Mouse (Mus musculus): ENCODE measurements around the gene Anxa4. TPM values are rescaled to one million over a fixed set of nuclear protein-coding genes. Genes with fewer than 3 reads are reported as not detected.

The Anxa4 gene
- total RNA-seq, 4 experiments from 2014 or later: 29.2 to 41.0 (median 37.3) TPM

- no peak for DNase-seq (ENCODE audit: low spot score)
These were observed 40.4 kb downstream of the Anxa4 start for GRCm38 (mm10) chr6:86752843-86753485.

DNA sequence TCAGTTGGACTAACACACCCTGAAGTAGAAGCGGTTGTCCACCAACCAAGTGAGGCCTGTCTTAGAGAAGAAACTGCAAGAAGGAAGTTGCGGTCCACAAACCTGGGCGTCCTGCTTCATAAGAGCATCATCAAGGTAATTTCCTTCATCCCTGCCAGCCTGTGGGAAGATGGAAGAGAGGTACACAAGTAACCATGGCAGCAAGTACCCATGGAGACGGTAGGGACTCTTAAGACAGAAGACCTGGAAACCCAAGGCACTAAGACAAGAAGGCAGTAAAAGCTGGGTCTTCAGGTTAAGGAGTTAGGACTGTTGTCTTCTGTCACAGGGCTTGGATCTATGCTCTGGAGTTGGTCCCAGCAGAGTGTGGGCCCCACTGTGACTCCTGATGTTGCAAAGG is 42.4 kb downstream of the Anxa4 start:
- no peak for DNase-seq (ENCODE audit: low spot score)

DNA sequence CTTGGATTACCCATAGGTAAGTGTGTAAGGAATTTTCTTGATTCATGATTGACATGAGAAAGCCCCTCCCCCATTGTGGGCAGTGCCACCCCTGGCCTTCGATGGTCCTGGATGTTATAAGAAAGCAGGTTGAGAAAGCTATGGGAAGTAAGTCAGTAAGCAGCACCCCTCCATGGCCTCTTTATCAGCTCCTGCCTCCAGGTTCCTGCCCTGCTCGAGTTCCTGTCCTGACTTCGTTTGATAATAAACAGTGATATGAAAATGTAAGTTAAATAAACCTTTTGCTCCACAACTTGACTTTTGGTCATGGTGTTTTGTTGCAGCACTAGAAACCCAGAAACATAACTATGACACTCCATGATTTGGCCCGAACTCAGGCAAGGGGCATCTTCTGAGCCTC is 43.6 kb downstream of the Anxa4 start:
- no peak for DNase-seq (ENCODE audit: low spot score)

DNA sequence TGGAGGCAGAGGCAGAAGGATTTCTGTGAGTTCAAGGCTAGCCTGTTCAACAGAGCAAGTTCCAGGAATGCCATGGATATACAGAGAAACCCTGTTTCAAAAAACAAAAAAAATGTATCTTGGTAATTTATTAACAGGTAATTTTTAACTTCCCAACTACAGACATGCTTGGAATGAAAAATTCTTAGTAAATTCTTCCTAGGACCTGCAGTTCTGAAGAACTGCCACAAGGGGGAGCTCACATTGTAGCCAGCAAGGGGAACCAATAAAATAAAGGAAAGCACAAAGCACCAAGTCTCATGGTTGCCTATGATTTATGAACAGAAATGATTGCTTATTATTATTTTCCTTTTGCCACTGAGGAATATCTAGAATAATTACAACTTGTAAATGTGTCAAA is 46.2 kb downstream of the Anxa4 start:
- peak; percentile 36 for DNase-seq (ENCODE audit: low spot score)

DNA sequence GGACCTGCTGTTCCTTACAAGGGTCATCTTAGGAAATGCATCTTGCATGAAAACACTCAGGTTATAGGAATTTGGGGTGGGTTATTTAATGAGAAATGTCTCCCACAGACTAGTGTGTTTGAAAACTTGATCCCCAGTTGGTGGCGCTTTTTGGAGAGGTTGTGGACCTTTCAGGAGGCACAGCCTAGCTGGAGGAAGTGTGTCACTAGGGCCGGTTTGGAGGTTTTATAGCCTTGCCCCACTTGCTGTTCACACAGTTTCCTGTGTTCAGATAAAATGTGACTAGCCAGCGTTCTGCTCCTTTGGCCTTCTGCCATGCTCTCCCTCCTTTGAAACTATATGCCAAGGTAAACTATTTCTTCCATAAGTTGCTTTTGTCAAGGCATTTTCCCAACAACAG is 52.7 kb downstream of the Anxa4 start:
- DNase-seq (ENCODE audit: low spot score): no peak

DNA sequence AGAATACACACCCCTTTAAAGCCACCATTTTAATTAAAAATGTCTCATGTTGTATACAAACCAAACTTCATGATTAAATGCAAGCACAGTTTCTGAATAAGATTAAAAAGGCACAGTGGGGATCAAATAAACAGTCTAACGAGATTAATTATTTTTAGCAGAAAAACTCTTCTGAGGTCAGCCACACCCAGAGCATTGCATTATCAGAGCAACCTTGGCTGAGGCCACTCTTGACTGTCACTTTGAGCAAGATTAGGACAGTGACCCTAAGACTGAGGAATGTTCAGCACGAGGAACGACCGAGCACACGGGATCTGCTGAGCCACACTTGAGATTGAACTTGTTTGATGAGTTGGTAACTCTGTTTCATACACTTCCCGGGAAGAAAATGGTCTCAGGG is 56.6 kb downstream of the Anxa4 start:
- no peak for DNase-seq (ENCODE audit: low spot score)

DNA sequence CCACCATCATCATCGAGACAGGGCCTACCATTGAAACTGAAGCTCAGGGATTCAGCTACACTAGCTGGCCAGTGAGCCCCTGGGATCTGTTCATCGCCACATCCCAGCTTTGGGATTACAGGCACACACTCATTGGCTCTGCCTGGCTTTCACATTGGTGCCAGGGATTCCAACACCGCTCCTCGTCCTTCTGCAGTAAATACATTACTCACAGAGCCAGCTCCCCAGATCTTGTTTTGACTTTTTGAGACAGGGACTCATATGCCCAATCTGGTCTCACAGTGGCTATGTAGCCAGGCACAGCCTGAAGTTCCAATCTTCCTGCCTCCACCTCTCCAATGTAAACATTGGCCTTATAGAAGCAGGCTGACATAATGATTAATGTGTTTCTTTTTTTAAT is 57.1 kb downstream of the Anxa4 start:
- DNase-seq (ENCODE audit: low spot score): no peak

DNA sequence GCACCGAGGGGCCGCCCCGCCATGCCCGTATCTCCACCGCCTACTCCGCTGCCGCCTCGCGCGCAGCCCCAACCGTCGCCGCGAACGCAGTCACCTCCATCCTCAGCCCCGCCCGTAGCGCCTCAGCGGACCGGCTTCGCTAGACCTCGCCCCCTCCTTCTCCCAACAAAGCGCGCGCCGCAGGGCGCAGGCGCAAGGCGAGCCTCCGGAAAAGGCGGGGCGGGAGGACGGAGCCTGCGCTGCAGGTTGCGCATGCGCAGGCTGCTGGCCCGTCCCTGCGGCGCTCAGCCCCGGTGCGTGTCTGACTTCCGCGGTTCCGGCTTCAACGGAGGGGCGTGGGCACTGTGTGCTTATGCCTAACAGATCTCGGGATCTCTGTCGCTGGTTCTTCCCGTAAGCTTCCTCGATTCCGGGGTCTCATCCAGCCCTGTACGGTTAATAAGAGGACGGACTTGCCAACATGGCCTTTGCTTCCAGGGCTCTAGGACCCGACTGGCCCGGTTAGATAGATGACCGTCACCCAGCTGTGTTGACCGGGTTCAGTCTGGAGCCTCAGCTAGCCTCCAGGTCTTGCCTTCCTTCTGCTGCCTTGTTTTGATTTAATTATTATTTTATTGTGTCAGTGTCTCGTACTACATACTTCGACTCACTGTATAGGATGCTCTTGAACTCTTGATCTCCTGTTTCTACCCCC is 60.1 kb downstream of the Anxa4 start, which contains the start of gene Gmcl1:
Gmcl1 (minus strand) TSS at position 201 of the 694 bp plus-strand sequence.
- DNase-seq (ENCODE audit: low spot score): peak; percentile 90

DNA sequence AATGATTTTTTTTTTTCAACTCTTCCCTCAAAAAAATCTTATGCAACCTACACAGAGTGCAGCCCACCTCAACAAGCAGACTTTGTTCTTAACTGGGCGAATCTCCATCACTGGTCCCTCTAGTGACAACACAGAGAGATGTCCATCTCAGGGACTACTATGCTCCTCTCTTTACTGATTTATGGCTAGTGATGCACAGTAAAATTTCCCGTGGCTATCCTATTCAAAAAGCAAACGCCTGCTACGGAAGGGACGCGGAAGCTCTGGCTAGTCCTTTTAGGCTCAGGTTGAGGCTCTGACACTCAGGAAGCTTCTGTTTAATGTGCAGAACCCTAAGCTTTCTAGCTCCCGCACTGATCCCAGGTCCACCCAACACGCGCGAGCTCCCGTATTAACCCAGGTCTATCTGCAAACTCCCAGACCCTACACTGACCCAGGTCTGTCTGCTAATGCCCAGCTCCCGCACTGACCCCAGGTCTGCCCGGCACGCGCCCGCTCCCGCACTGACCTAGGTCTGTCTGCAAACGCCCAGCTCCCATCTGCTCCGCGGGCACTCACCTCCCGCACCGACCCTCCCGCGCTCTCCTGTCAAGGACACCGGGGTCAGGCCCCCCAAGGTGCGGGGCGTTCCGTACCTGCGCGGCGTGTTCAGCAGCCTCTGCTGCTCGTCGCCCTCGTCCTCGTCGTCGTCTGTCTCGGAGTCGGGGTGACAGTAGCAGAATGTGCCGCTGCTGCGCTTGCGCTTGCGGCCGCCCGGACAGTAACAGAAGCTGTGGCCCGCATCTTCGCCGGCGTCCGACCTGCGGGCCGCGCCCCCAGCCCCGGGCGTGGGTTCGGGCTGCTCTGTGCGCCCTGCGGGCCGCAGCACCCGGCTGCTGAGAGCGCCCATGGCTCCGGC is 60.9 kb downstream of the Anxa4 start:
- peak; percentile 7 for DNase-seq (ENCODE audit: low spot score)

DNA sequence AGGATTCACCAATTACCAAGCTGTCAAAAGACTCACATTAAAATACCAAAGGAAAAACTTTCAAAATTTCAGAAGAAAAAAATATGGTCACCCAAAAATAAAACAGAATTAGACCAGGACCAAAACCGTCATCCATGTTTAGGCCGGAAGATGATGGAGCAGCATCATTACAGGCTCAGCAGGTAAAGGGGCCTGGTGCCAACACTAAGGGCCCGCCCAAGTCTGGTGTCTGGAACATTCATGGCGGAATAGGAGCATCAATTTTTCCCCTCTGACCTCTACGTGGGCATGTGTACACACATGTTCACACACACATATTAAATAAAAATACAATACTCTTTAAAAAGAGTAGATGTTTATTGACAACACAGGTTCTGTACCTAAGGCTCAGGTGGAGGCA is 64.7 kb downstream of the Anxa4 start:
- no peak for DNase-seq (ENCODE audit: low spot score)

DNA sequence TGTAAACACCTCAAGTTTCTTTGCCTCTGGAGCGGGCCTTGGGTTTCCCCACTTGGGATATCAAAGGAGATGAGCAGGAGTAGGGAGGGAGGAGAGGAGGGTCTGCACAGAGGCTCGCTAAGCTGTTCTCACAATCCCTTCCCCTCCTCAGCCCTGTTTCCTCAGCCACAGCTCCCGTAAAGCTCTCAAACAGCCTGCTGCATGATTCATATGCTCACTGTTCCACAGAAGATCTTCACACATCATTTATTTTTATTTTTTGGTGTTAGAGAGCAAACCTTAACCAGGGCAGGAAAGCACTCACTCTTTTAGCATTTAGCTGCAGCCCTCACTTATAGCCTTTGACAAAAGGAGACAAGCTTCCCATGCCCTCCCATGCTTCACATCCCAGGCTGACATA is 71.4 kb downstream of the Anxa4 start:
- no peak for DNase-seq (ENCODE audit: low spot score)

- no peak for DNase-seq (ENCODE audit: low spot score)
These were observed 85.2 kb downstream of the Anxa4 start for GRCm38 (mm10) chr6:86708072-86708774.

DNA sequence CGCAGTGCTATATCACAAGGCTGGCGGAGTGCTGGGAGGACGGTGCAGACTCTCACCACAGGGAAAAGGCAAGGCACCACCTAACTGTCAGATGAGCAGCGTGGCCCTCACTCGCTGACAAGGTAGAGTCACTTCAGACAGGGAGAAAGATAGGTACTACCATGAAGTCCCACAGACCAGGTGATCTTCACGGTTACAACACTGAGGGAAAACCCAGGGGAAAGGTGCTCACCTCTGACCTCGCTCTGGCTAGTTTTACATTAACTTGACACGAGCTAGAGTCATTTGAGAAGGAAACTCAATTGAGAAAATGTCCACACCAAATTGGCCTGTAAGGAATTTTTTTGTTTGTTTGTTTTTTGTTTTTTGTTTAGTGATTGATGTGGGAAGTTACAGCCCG is 90.8 kb downstream of the Anxa4 start:
- no peak for DNase-seq (ENCODE audit: low spot score)

- DNase-seq (ENCODE audit: low spot score): no peak
These were observed 95.5 kb downstream of the Anxa4 start for GRCm38 (mm10) chr6:86697903-86698302.

- no peak for DNase-seq (ENCODE audit: low spot score)
These were observed 97.2 kb downstream of the Anxa4 start for GRCm38 (mm10) chr6:86696213-86696612.

- no peak for DNase-seq (ENCODE audit: low spot score)
These were observed 98.9 kb downstream of the Anxa4 start for GRCm38 (mm10) chr6:86694465-86694864.

GRCm38 (mm10) chr6:86689671-86690070 is 103.7 kb downstream of the Anxa4 start:
- DNase-seq (ENCODE audit: low spot score): no peak

DNA sequence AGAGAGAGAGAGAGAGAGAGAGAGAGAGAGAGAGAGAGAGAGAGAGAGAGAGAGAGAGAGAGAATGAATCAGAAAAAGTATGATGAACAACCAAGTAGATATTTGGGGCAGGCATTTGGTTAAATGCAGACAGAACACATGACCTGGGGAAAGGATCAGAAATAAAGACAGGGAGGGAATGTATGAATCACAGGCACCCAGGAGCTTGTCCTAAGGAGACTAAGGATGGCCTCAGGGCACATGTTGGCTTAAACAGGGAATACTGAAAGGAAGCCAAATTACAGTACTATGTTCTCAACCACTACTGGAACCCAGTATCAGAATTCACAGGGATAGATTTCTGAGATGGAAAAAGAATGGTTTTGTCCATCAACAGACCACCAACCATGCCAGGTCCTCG is 106.4 kb downstream of the Anxa4 start:
- DNase-seq (ENCODE audit: low spot score): no peak

Data from heart, adult 8-10 months (tissue).